Mouse (Mus musculus) pancreas, adult 10 weeks (tissue): ENCODE results near the gene Rxfp2. TPM values are rescaled to one million over a fixed set of nuclear protein-coding genes. Genes with fewer than 3 reads are reported as not detected.

ENCODE experiments used
- polyA plus RNA-seq: library from polyadenylated mRNA; stranded (reverse); fragments of 350-450 nt; fragmentation: Illumina TruSeq; extraction: RNeasy Lipid Tissue Mini Kit (QIAGEN cat#74804); gene quantifications from one replicate; pipeline ENCODE4 v1.2.3, GENCODE M21; 2015; ENCODE audit warnings: low read depth, low replicate concordance; ENCODE audit not compliant: insufficient read depth

Gene Rxfp2
- not detected for polyA plus RNA-seq

GRCm38 (mm10) chr5:150018656-150019055 lies at the start of gene Rxfp2:
Rxfp2 (plus strand) TSS chr5:150018675.

GRCm38 (mm10) chr5:150118455-150119241 lies 100.2 kb downstream of the Rxfp2 start, which contains the start of gene Fry:
Fry (plus strand) TSS chr5:150118645.

Other genes starting within 250 kb of the Rxfp2 start
- gene Fry, start 100.0 kb downstream of the Rxfp2 start, polyA plus RNA-seq = 13.4 TPM